Mouse (Mus musculus) thymus, postnatal 4 days (tissue): ENCODE data around the gene Igdcc4.

Experiments
- DNase-seq: peaks from one replicate; pipeline ENCODE4 v3.0.0; 2021

Igdcc4 gene

DNA sequence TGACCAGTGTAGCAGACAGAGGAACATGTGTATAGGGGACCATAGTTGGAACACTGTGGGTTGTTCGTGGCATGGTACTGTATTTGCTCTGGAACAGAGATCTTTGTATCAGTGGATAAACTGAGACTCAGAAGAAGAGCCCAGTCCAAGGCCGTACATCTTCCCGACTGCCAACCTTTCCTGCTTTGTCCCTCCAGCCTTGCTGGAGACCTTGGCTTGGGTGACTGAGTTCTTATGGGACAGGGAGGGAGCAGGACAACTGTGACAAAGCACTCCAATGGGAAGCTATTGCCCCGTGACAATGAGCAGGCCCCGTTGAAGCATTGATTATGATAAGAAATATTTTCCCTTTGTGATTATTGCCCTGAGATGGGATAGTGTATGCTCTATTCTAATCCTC lies 10.4 kb downstream of the Igdcc4 start:
- DNase-seq: no peak

DNA sequence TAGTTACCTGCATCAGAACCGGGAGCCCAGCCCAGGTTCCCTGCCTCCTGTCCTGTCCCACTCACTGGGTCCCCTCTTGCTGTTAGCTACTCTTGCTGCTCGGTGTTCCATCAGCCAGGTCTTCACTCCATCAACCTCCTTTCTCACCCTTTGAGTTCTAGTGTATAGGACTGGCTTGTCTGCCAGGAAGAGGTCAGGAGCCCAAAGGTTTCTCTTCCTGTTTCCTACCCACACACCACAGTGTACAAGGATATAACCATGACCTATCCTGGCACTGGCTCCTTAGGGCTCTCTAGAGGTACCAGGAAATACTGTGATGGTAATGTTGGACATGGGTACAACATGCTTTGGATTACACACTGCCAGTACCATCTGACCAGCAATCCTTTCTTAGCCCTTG lies 12.4 kb downstream of the Igdcc4 start:
- no peak for DNase-seq

DNA sequence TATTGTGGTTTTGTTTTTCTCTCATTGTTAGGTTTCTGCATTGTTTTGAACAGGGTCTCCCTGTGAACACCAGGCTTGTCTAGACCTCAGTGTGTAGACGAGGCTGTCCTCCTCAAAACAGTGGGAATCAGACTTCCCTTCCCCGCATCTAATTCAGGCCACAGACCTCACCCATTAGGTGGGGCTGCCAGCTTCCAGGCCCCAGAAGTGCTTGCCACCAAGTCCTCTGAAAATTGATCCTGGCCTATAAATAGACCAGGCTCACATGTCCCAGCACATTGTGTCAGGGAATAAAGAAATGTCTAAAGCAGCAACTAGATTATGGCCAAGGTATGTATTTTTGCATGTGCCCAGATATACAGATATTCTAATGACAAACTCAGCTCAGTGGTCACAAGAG lies 14.6 kb downstream of the Igdcc4 start:
- no peak for DNase-seq

DNA sequence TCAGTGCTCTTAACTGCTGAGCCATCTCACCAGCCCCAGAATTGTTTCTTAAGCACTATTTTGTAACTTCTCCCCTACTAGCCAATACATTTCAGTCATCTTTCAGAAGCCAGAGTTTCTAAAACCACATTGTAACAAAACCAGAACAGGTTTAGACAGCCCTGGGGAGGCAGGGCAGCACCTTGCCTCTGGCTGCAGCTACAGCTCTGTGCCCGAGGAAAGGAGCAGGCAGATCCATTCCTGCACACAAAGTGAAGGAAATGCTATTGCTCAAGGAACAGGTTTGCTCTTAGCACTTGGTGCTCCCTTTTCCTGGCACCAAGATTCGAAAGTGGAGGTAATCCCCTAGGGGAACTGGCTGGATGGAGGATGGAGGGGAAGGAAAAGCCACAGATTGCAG lies 16.2 kb downstream of the Igdcc4 start:
- no peak for DNase-seq

DNA sequence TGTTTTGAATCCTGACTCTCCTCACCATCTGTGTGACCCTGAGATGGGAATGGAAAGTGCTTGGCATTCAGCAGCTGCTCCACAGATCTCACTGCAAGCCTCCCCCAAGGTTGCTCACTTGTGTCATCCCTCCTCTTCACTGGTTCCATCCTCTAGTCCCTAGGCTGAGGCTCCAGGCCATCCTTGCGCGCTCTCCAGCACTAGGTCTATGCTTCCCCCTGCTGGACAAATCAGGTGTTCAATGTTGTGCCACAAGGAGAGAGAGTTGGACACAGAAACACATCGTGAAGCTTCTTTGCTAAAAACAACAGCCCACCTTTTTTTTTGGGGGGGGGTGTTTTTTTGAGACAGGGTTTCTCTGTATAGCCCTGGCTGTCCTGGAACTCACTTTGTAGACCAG lies 19.6 kb downstream of the Igdcc4 start:
- DNase-seq: peak; percentile 74

DNA sequence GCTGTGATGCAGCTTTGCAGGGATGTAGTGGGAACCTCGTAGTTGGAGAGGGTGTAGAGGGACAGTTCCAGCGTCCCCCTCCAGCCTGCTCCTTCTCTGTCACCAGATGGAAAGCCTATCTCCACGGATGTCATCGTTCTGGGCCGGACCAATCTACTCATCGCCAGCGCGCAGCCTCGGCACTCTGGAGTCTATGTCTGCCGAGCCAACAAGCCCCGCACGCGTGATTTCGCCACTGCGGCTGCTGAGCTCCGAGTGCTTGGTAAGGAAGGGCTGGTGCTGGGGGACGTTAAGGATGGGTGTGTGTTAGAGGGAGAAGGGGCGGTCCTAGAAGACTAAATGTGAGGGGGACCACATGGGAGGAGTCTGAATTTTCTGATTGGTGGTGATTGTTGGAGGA lies 21.3 kb downstream of the Igdcc4 start:
- no peak for DNase-seq

DNA sequence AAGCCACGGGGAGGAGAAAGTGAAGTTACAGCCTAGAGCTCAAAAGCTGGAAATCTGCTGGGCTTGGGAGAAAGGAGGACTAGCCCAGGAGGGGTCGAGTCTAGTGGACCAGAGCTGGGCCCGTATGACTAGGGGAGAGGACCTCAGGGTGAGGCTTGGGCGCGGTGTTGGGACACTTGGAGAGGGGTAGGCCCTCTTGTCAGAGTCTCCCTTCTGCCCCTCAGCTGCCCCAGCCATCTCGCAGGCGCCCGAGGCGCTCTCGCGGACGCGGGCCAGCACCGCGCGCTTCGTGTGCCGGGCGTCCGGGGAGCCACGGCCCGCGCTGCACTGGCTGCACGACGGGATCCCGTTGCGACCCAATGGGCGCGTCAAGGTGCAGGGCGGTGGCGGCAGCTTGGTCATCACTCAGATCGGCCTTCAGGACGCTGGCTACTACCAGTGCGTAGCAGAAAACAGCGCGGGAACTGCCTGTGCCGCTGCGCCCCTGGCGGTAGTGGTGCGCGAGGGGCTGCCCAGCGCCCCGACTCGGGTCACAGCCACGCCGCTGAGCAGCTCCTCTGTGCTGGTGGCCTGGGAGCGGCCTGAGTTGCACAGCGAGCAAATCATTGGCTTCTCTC lies 22.4 kb downstream of the Igdcc4 start:
- peak; percentile 79 for DNase-seq

DNA sequence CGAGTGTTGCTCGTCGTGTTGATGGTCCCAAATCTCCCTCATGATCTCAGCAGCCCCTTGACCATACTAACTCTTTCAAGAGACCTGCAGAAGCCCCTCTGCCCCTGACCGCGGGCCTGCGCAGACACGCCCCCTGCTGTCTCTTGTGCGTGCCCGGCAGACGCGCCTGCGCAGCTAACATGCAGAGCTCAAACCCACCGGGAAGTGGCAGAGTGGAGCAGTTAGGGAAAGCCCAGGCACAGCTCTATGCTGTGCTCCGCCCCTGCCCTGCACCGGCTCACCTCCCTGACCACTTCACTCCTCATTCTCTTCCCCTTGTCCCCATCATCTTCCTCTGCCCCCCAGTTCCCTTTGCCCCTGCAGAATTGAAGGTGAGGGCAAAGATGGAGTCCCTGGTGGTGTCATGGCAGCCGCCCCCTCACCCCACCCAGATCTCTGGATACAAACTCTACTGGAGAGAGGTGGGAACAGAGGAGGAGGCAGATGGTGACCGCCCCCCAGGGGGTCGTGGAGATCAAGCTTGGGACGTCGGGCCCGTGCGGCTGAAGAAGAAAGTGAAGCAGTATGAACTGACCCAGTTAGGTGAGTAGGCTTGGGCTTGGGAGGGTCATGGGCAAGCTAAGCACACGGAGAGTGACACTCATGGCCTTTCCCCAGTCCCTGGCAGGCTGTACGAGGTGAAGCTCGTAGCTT lies 27.0 kb downstream of the Igdcc4 start:
- DNase-seq: peak; percentile 81

DNA sequence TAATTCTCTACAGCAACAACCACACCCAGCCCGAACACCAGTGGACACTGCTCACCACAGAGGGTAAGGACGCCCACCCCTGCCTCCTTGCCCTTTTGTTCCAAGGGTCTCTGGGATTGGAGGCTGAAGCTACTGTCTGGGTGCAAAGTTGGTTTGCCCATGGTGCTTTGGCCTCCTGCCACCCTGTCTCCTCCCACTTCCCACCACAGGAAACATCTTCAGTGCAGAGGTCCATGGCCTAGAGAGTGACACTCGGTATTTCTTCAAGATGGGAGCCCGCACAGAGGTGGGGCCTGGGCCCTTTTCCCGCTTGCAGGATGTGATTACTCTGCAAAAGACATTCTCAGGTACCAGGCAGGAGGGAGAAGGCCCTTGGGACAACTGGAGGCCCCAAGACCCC lies 30.4 kb downstream of the Igdcc4 start:
- DNase-seq: no peak

DNA sequence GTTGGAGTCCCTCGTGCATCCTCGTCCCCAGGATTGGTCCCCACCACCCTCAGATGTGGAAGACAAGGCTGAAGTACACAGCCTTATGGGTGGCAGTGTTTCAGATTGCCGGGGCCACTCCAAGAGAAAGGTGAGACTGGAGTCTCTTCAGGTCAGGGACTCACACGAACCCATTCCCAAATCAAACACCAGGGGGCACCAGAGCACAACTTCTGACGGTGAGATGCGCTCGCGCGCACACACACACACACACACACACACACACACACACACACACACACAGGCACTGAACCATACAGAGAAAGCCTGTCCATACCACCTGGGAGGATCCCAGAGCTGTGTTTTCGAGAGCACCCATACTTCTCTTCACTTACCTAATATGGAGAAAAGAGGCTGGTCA lies 32.5 kb downstream of the Igdcc4 start:
- peak; percentile 89 for DNase-seq

DNA sequence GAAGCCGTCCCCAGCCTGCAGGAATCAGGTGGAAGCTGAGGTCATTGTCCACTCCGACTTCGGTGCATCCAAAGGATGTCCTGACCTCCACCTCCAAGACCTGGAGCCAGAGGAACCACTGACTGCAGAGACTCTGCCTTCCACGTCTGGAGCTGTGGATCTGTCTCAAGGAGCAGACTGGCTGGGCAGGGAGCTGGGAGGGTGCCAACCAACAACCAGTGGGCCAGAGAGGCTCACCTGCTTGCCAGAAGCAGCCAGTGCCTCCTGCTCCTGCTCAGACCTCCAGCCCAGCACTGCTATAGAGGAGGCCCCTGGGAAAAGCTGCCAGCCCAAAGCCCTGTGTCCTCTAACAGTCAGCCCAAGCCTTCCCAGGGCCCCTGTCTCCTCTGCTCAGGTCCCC lies 33.8 kb downstream of the Igdcc4 start:
- DNase-seq: no peak

DNA sequence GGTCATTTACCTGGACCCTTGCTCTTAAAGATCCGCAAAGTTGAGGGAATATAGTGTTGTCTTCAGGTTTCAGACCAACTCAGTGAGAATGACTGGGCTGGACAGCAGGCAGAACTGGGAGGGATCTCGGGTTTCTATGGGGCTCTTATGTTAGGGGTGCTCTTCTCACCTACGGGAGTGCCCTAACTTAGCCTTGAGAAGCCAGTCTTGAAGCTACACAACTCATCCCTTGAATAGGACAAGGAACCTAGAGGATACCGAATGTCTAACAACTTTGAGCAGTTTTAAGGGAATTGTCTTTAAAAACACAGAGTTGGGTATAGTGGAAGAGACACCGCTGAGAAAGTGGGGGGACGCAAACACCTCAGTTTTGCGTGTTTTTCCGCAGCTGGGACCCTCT lies 39.2 kb downstream of the Igdcc4 start:
- no peak for DNase-seq

DNA sequence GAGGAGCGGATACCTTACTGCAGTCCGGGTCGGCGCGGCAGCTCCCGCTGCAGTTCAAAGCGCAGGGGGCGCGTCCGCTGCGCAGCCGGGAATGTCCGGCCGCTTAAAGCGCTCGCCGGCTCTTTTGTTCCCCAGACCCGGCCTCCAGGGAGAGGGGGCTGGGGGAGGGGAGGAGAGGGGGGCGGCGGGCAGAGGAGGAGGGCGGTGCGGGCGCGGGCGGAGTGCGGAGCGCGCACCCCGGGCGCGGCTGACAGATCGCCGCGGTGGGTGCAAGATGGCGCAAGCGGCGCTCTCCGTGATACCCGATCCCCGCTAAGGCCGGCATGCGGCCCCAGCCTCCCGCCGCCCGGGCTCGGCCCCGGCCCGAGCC lies 39.6 kb downstream of the Igdcc4 start, which contains the start of gene Igdcc3:
TSS of gene Igdcc3 (plus strand) at position 254 of the 370 bp plus-strand sequence.
- no peak for DNase-seq

DNA sequence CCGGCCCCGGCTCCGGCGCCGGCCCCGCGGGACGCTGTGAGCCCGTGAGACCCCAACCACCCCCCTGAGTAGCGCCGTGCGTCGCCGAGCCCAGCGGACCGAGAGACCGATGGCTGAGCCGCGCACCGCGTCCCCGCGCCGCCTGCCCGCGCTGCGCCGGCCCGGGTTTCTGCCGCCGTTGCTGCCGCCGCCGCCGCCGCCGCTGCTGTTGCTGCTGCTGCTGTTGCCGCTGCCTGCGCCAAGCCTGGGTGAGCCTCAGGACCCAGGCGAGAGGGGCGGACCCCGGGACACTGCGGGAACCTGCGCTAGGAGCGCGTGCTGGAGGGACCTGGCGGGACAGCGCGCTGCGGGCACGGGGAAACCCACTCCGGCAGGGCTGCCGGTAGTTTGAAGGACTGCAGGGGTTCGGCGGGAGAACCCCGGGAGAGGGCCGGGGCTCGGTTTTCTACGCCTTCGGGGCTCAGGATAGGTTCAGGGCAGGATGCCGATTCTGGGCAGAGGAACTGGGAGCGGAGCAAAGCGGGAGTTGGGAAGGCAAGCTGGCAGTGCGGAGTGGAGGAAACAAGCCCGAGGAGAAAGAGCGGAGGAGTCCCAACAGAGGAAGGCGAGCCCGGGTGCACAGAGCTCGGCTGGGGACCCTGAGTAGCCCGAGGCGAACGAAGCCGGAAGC lies 40.2 kb downstream of the Igdcc4 start:
- DNase-seq: peak; percentile 70

DNA sequence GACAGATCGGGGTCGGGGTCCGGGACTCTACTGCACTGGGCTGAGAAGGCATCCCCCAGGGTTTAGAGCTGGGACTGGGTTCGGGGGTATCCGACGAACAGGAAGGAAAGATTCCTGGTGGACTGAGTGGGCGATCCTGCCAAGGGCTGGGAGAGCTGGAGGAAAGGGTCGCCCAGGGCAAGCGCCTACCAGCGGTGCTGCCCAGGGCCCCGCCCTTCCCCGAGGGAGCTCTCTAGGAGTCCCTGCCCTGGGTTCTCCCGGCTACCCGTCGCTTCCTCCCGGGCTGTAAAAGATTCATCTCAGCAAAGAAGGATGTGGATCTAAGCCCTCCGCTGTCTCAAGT lies 40.7 kb downstream of the Igdcc4 start:
- no peak for DNase-seq

DNA sequence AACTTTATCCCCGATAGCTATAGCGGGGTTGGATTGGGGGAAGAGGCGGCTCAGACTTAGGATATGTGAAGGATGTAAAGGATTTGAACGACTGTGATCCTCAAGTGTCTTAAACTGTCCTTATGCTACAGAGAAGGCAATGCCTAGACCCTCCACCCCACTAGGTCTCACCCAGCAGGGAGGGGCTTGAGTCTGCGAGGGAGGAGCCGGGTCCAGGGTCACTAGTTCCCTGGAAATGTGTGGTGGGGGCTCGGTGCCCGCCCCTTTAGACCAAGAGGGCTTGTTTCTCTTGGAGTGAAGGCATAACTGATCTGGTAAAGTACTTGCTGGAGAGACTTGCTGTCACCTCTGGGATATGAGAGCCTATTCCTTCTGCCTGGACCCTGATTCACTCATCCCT lies 41.1 kb downstream of the Igdcc4 start:
- no peak for DNase-seq

DNA sequence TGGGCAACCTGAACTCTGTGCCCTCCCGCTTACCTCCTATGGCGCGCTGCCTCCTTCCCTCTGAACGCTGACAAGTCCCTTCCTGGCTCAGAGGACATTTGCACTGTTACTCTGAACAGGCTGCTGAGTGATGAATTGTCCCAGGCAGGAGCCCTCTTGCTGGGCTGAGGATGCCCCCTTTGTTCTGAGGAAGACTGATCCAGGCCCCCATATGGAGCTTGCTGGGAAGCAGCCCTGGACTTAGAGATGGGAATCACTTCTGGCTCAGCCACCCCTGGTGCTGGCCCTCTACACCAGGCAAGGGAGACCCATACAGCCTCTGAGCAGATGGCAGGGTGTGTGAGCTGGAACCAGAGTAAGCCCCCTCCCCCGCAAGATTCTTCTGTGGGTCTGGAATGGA lies 44.7 kb downstream of the Igdcc4 start:
- DNase-seq: no peak

DNA sequence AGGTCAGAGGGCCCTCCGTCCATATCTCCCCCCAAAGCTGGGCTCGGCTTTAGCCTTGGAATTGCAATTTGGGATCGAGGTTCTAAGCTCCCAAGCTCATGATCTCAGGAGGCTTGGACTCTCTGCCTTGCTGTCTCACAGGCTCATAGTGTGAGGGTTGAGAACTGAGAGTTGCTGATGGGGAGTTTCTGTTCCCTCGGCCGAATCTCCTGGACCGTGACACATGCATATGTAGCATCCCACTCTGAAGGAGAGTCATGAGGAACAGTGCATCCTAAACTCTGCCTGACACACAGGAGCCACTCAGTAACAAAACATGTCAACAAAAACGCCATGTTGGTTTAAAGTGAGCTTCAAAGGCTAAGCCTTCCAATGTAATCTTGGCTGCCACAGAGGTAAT lies 47.2 kb downstream of the Igdcc4 start:
- no peak for DNase-seq

DNA sequence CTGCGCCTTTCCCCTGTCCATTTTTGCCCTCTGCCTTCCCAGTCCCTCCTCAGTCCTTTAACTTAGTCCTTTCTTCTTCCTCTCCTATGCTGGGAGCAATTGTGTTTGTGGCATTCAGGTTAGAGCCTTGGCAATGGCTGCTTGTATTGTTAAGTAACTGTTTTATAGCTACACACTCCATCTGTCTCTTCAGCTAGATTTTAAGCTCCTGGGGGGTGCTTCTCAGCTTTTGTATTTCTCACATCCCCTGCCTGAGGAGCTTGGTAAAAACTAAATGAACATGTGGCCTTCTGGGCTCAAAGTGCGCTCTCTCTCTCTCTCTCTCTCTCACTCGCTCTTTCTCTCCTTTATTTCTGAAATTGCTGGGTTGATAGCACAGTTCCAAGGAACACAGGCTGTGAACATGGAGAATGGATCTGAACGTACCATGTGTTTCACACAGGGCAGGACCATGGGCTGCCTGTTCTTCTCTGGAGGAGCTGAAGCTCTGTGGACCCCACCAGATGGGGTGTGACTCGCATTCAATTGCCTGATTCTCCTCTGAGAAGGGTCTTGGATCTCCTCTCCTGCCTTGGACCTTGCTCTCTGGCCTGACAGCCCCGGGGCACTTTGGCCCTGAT lies 51.5 kb downstream of the Igdcc4 start:
- DNase-seq: no peak

DNA sequence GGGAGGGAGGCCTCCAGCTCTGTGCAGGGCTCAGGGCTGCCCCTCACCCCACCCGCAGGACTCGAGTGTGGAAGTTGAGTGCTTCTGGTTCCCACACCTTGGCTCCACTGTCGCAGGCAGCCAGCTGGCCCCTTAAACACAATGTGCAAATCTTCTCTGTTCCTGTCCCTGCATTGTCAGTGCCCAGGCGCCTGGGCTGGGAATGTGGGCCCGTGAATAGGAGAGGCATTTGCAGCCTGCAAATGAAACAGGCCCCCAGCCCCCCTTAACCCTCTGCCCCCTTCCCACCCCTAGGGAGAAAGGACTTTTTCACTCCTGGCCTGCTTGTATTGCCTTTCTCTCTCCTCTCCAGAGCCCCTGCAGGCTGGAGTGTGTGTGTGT lies 52.0 kb downstream of the Igdcc4 start:
- DNase-seq: no peak

DNA sequence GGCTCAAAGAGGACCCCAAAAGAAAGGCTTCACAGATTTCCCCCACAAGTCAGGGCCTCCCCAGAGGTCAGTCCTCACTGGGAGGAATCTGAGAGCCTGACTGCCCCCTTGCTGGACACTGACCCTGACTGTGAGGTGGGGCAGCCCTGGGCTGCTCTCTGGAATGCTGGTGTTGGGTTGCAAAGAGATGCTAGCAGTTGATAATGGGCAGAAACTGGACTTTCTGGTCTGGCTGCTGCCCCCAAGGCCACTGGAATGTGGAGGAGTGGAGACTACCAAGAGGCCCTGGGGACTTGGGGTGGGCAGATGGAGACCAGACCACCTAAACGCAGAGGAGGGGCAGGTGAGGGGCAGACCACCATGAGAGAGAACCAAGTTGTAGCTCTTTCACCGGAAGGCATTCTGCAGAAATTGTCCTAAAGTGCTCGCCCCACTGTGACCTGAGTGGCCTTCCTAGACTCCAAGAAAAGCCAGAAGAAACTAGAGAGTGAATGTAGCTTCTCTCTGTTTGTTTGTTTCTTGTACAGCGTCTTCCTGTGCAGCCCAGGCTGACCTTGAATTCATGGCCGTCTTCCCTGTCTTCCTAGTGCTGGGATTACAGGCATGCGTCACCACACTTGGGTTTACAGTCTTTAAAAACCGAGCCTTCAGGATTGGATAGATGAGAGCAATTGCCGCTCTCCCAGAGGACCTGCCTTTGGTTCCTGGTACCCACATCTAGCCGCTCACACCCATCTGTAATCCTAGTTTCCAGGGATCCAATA lies 53.6 kb downstream of the Igdcc4 start:
- no peak for DNase-seq

DNA sequence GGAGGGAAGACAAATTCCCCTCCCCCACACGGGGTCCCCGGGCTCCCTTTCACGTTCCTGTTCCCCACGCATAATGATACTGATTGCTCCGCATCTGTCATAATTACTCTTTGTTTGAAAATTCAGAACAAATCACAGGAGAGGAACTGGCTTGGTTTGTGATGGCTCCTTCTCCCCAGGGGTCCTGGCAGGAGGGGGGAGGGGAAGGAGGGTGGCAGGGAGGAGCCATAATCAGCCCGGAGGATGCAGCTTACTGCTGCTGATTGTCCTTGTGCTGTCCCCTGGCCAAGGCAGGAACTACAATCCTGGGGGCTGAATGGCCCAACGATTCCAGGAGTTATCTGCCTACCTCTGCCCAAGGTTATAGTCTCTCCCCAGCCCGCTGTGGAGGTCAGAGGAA lies 55.3 kb downstream of the Igdcc4 start:
- no peak for DNase-seq

DNA sequence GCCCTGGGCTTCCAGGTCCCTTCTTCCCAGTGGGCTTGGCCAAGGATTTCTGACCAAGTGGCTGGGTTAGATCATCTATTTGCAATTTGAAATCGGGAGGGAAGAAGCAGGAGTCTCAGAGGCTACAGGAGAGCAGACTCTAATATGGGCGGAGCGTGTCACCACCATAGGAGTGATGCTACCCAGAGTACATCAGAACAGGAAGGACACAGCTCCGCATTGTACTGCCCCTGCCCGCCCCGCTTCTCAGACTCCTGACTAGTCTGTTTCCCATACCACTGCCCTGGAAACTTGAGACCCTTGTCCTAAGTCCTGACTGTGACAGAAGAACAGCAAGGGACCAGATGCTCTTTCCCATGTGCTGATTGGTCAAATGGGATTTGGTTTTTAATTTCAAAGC lies 56.3 kb downstream of the Igdcc4 start:
- no peak for DNase-seq

DNA sequence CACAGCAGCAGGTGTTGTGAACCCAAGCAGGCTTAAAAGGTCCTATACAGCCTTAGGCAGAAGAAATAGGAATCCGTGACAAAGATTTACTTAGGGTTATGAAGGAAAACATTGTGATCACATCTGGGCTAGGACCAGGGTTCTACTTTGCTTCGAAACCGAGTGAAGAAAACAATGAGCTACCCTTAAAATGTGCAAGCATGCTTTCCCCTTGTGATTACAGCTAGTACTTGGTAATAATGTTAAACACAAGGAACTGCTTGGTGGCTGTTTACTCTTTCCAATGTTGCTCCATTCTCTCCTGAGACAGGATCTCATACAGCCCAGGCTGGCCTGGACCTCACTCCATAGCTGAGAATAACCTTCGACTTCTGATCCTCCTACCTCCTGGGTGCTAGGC lies 59.9 kb downstream of the Igdcc4 start:
- no peak for DNase-seq
